Mouse (Mus musculus) midbrain, embryonic 14.5 days (tissue): ENCODE data around the gene Fxr1. TPM values are rescaled to one million over a fixed set of nuclear protein-coding genes. Genes with fewer than 3 reads are reported as not detected.
A peak's percentile ranks its signal among the peaks of the same experiment; 100 is the strongest.

ENCODE experiments used
- ATAC-seq: fragments of 200-750 bp; cut with Nextera tagmentation; 2 replicates; pipeline ENCODE4 v1.8.0; 2017; ENCODE audit warnings: moderate number of reproducible peaks, moderate library complexity; ENCODE audit not compliant: low FRiP score, low TSS enrichment
- DNase-seq: peaks from one replicate; pipeline ENCODE4 v3.0.0-alpha.2; 2015
- H3K27ac ChIP-seq: fragments of 300-500 bp; sonication (generic); replicated peaks from 2 replicates; pipeline ENCODE4 v1.5.1; 2014; ENCODE audit warnings: mild to moderate bottlenecking, low read depth, low read length, moderate library complexity
- H3K27me3 ChIP-seq: fragments of 300-500 bp; sonication (generic); 2 replicates; pipeline ENCODE4 v1.6.1; 2014; ENCODE audit warnings: low read length, control low read depth, mixed read lengths; ENCODE audit not compliant: control insufficient read depth, insufficient read depth
- H3K36me3 ChIP-seq: fragments of 300-500 bp; sonication (generic); 2 replicates; pipeline ENCODE4 v1.6.1; 2014; ENCODE audit warnings: low read length, control low read depth; ENCODE audit not compliant: control insufficient read depth, insufficient read depth
- H3K4me1 ChIP-seq: fragments of 300-500 bp; sonication (generic); 2 replicates; pipeline ENCODE4 v1.6.1; 2014; ENCODE audit warnings: mild to moderate bottlenecking, antibody characterized with exemption, low read length, control low read depth; ENCODE audit not compliant: control insufficient read depth, insufficient read depth
- H3K4me2 ChIP-seq: fragments of 300-500 bp; sonication (generic); 2 replicates; pipeline ENCODE4 v1.6.1; 2014; ENCODE audit warnings: mild to moderate bottlenecking, low read length, moderate library complexity
- H3K4me3 ChIP-seq: fragments of 300-500 bp; sonication (generic); replicated peaks from 2 replicates; pipeline ENCODE4 v1.5.1; 2014; ENCODE audit warnings: low read depth, low read length
- H3K9ac ChIP-seq: fragments of 300-500 bp; sonication (generic); replicated peaks from 2 replicates; pipeline ENCODE4 v1.6.1; 2014; ENCODE audit warnings: mild to moderate bottlenecking, low read length, moderate library complexity
- H3K9me3 ChIP-seq: fragments of 300-500 bp; sonication (generic); 2 replicates; pipeline ENCODE4 v1.6.1; 2016; ENCODE audit warnings: low read length, control low read depth, mixed read lengths; ENCODE audit not compliant: control insufficient read depth
- WGBS: fragments of 180-500 bp; shearing (Covaris S2); extraction: QIAGEN DNeasy Blood & Tissue Kit; methylation state at CpG from one replicate; pipeline ENCODE4 v1.1.7; 2014; 5-methylcytosine and 5-hydroxymethylcytosine counted together
- polyA plus RNA-seq: library from polyadenylated mRNA; unstranded; fragments of >200 nt; fragmentation: Nextera tagmentation; extraction: Ambion mirVana; gene quantifications from 2 replicates; pipeline ENCODE4 v1.2.1, GENCODE M21; 2014

Fxr1 gene
- polyA plus RNA-seq, 1 experiment from 2014 or later = 44.3 TPM

GRCm38 (mm10) chr3:34080900-34081662, 61.3 kb downstream of the Fxr1 start, which contains the start of gene Dnajc19:
Gene Dnajc19 (minus strand): TSS chr3:34081321.
- Histone ChIP-seq H3K9ac (peak within 1 kb of the TSS; percentile 79), H3K4me1 (peaks cover 16% of the 10 kb centered on the region), H3K36me3 (peaks cover 12% of the 10 kb centered on the region), H3K9me3 (no peaks in the 10 kb centered on the region), H3K27me3 (no peaks in the 10 kb centered on the region), H3K4me3 (peak within 1 kb of the TSS; percentile 72), H3K27ac (peak within 1 kb of the TSS; percentile 79), H3K4me2 (peak within 1 kb of the TSS; percentile 61)
- ATAC-seq = peak; percentile 94
- under 1% methylated on average over 50 of the region's 50 CpGs for WGBS
- peak; percentile 96 for DNase-seq

GRCm38 (mm10) chr3:34081929-34082328, 62.2 kb downstream of the Fxr1 start:
- Histone ChIP-seq H3K36me3 (peaks cover 12% of the 10 kb centered on the region), H3K4me2 (peak overlapping the region; percentile 61), H3K4me3 (peak overlapping the region; percentile 72), H3K27me3 (no peaks in the 10 kb centered on the region), H3K27ac (peak overlapping the region; percentile 79), H3K9me3 (no peaks in the 10 kb centered on the region), H3K9ac (peak overlapping the region; percentile 79), H3K4me1 (peaks cover 16% of the 10 kb centered on the region)
- DNase-seq = no peak
- WGBS = 93% methylated on average over 3 of the region's 3 CpGs
- ATAC-seq = no peak

GRCm38 (mm10) chr3:34083655-34084054, 63.9 kb downstream of the Fxr1 start:
- ATAC-seq (no peak), DNase-seq (no peak)
- Histone ChIP-seq H3K36me3 (0 out of 2 replicates have a peak, but pooled peaks cover 1% of the 10 kb centered on the region), H3K27ac (no peak overlapping the region), H3K27me3 (no peaks in the 10 kb centered on the region), H3K4me2 (no peak overlapping the region), H3K4me1 (peaks cover 16% of the 10 kb centered on the region), H3K9ac (no peak overlapping the region), H3K9me3 (no peaks in the 10 kb centered on the region), H3K4me3 (no peak overlapping the region)
- WGBS = 76% methylated on average over 5 of the region's 5 CpGs

GRCm38 (mm10) chr3:34102891-34103290, 83.1 kb downstream of the Fxr1 start:
- ATAC-seq = no peak

GRCm38 (mm10) chr3:34103902-34104672, 84.3 kb downstream of the Fxr1 start:
- ATAC-seq = no peak; the same call in 1 of the 2 replicates
- H3K9me3 ChIP-seq = no peaks in the 10 kb centered on the region
- H3K9ac ChIP-seq = no peak overlapping the region
- H3K27me3 ChIP-seq = no peaks in the 10 kb centered on the region
- DNase-seq = peak; percentile 72
- H3K4me2 ChIP-seq = peak overlapping the region; percentile 32
- H3K4me3 ChIP-seq = no peak overlapping the region
- H3K36me3 ChIP-seq = no peaks in the 10 kb centered on the region
- peak overlapping the region; percentile 3; the same call in 1 of the 2 replicates for H3K27ac ChIP-seq
- peaks cover 7% of the 10 kb centered on the region for H3K4me1 ChIP-seq
- 4% methylated on average over 7 of the region's 7 CpGs for WGBS

More at GRCm38 (mm10) chr3:34102891-34103290, 83.1 kb downstream of the Fxr1 start:
- Histone ChIP-seq H3K9ac (no peak overlapping the region), H3K27me3 (no peaks in the 10 kb centered on the region), H3K36me3 (no peaks in the 10 kb centered on the region), H3K27ac (no peak overlapping the region; the same call in 1 of the 2 replicates), H3K4me1 (peaks cover 7% of the 10 kb centered on the region), H3K4me2 (no peak overlapping the region), H3K4me3 (no peak overlapping the region), H3K9me3 (no peaks in the 10 kb centered on the region)
- 16% methylated on average over 2 of the region's 2 CpGs for WGBS
- DNase-seq = no peak

- Histone ChIP-seq H3K27ac (no peak overlapping the region), H3K36me3 (no peaks in the 10 kb centered on the region), H3K27me3 (no peaks in the 10 kb centered on the region), H3K9ac (no peak overlapping the region), H3K4me1 (peaks cover 7% of the 10 kb centered on the region), H3K4me3 (0 out of 2 replicates have a peak overlapping the region, but pooled peaks have one; percentile 1), H3K4me2 (peak overlapping the region; percentile 21; the same call in 1 of the 2 replicates), H3K9me3 (no peaks in the 10 kb centered on the region)
- DNase-seq = no peak
- ATAC-seq = no peak
- WGBS = 28% methylated on average over 9 of the region's 9 CpGs
These were observed 86.7 kb downstream of the Fxr1 start for GRCm38 (mm10) chr3:34106421-34106820.

GRCm38 (mm10) chr3:34107631-34108030, 87.9 kb downstream of the Fxr1 start:
- H3K4me3 ChIP-seq = no peak overlapping the region
- H3K9ac ChIP-seq = no peak overlapping the region
- no peak overlapping the region for H3K4me2 ChIP-seq
- no peaks in the 10 kb centered on the region for H3K27me3 ChIP-seq
- H3K4me1 ChIP-seq = peaks cover 7% of the 10 kb centered on the region
- H3K27ac ChIP-seq = no peak overlapping the region
- ATAC-seq (no peak), DNase-seq (no peak)
- H3K9me3 ChIP-seq = no peaks in the 10 kb centered on the region
- WGBS = 85% methylated on average over 3 of the region's 3 CpGs
- H3K36me3 ChIP-seq = no peaks in the 10 kb centered on the region

- Histone ChIP-seq H3K4me1 (no peaks in the 10 kb centered on the region), H3K9me3 (no peaks in the 10 kb centered on the region), H3K4me3 (no peak overlapping the region), H3K27ac (no peak overlapping the region), H3K36me3 (no peaks in the 10 kb centered on the region), H3K4me2 (no peak overlapping the region), H3K27me3 (no peaks in the 10 kb centered on the region), H3K9ac (no peak overlapping the region)
- DNase-seq (no peak), ATAC-seq (no peak)
- 75% methylated on average over 11 of the region's 11 CpGs for WGBS
These were observed 92.4 kb downstream of the Fxr1 start for GRCm38 (mm10) chr3:34111941-34112685.
